Mouse (Mus musculus): ENCODE measurements around the gene Atic.

Gene Atic

GRCm38 (mm10) chr1:71594268-71594667 lies 37.3 kb downstream of the Atic start:
- no peak for DNase-seq (ENCODE audit: low spot score in 2 of 2)

- DNase-seq (ENCODE audit: low spot score in 2 of 2) = no peak
These were observed 38.4 kb downstream of the Atic start for GRCm38 (mm10) chr1:71595365-71595764.

- no peak for DNase-seq (ENCODE audit: low spot score in 2 of 2)
These were observed 48.8 kb downstream of the Atic start for GRCm38 (mm10) chr1:71605751-71606150.

GRCm38 (mm10) chr1:71606600-71607325 lies 49.8 kb downstream of the Atic start:
- no peak for DNase-seq (ENCODE audit: low spot score in 2 of 2)

GRCm38 (mm10) chr1:71609057-71609775 lies 52.3 kb downstream of the Atic start:
- DNase-seq (ENCODE audit: low spot score in 2 of 2) = no peak

GRCm38 (mm10) chr1:71609916-71610315 lies 53.0 kb downstream of the Atic start:
- no peak for DNase-seq (ENCODE audit: low spot score in 2 of 2)

- no peak for DNase-seq (ENCODE audit: low spot score in 2 of 2)
These were observed 55.3 kb downstream of the Atic start for GRCm38 (mm10) chr1:71612256-71612655.

- DNase-seq (ENCODE audit: low spot score in 2 of 2) = no peak
These were observed 57.7 kb downstream of the Atic start for GRCm38 (mm10) chr1:71614545-71615246.

- no peak for DNase-seq (ENCODE audit: low spot score in 2 of 2)
These were observed 64.6 kb downstream of the Atic start for GRCm38 (mm10) chr1:71621526-71621925.

- DNase-seq (ENCODE audit: low spot score in 2 of 2) = no peak
These were observed 66.7 kb downstream of the Atic start for GRCm38 (mm10) chr1:71623625-71624024.

Measured in left cerebral cortex, adult 9 months (tissue).